Mouse (Mus musculus) lung, postnatal 10 days (tissue): Measurements from ENCODE around the gene Pygl.
A peak's percentile ranks its signal among the peaks of the same experiment; 100 is the strongest.

Experiments used
- DNase-seq: peaks from one replicate; pipeline ENCODE4 v3.0.0; 2021

Gene Pygl

DNA sequence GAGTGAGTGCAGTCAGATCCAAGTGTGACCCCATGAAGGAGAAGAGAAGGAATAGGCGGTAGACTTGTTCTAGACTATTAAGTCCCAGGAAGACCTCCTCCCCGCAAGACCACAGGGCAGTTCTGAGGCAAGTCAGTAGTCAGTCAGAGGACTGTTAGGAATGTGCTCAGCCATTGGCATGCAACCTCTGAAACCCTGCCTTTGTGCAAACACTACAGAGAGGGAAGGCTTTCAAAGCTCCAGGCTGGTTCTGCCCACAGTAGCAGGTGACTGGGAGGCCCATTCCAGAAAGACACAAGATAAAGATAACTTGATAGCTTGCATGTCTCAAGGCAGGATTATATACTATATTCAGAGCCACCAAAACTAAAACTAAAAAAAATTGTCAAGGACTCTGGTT, at the start of gene Pygl:
Gene Pygl (minus strand): TSS at position 195 of the 400 bp plus-strand sequence.
- peak; percentile 25 for DNase-seq

- no peak for DNase-seq
Measured at GRCm38 (mm10) chr12:70280930-70281329, 49.6 kb upstream of the Pygl start.

- DNase-seq = no peak
Measured at GRCm38 (mm10) chr12:70280381-70280780, 49.1 kb upstream of the Pygl start.

- no peak for DNase-seq
Measured at GRCm38 (mm10) chr12:70277071-70277939, 46.0 kb upstream of the Pygl start.

GRCm38 (mm10) chr12:70269724-70270123, 38.4 kb upstream of the Pygl start:
- no peak for DNase-seq

- no peak for DNase-seq
Measured at GRCm38 (mm10) chr12:70267314-70267713, 36.0 kb upstream of the Pygl start.

- no peak for DNase-seq
Measured at GRCm38 (mm10) chr12:70266494-70266931, 35.2 kb upstream of the Pygl start.

DNA sequence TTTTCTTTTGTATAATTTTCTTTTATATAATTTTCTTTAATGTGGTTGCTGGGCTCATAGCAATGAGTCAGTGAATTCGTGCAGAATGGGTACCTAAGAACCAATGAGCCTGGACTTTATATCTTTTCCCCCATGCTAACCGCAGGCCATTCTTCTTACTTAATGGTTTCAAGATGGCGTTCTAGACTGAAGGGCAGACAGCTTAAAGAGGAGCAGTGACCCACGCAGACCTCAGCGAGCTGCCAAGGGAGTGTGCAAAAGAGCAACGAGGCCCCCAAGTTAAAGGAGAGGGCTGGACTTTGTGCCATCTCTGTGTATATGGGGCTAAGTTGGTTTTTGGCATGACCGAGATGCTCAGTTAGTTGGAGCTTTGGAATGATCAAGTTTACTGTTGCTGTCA, 32.4 kb upstream of the Pygl start:
- no peak for DNase-seq

GRCm38 (mm10) chr12:70262271-70262953, 31.1 kb upstream of the Pygl start:
- no peak for DNase-seq

- no peak for DNase-seq
Measured at GRCm38 (mm10) chr12:70251210-70251884, 20.1 kb upstream of the Pygl start.

- no peak for DNase-seq
Measured at GRCm38 (mm10) chr12:70249616-70250157, 18.4 kb upstream of the Pygl start.

DNA sequence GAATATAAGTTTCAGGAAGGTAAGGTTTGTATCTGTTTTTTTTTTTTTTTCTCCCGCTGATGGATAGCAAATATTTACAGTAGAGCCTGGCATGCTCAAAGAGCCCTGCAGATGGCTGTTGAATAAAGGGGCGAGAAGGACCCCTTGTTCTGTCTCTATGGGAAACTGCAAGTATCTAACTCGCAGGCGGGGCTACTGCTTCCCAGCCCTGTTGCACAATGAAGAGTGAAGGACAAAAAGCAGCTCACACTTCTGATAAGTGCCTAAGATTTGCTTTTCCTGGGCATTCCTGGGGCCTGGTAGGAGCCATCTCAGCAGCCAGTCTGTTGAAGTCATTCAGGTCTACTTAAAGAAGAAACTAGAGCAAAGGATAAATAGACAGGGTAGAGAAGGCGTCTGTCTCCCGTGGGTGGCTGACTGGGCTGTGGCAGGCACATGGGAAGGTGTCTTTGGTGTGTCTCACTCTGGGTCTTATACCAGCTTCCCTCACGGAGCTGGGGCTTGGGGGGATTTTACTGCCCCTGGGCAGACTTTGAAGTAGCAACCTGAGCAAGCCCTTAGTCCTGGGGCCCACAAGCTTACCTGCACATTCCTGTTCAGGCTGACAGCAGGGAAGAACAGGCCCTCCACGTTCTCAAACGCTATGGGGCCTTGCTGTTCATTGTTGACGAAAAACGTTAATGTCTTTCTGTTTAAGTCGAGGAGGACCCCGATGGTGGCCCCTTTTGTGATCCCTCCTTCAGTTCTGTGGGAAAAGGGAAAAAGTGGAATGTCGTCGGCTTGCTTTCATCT, 16.6 kb upstream of the Pygl start:
- DNase-seq = no peak

- DNase-seq = no peak
Measured at GRCm38 (mm10) chr12:70242550-70242949, 11.3 kb upstream of the Pygl start.

DNA sequence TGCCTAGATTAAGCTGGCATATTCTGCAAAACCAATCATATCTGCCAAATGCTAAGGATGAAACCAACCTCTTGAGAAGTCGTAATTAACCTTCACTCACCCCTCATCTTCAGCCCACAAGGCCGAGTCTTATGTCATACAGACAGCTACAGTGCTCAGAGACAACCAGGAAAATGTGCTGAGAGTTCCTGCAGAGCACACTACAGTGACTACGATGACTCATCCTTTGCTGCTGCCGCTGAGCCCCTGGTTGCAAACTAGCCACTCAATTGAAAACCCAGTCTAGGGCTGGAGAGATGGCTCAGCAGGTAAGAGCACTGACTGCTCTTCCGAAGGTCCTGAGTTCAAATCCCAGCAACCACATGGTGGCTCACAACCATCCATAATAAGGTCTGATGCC, 8.5 kb upstream of the Pygl start:
- no peak for DNase-seq

- DNase-seq = no peak
Measured at GRCm38 (mm10) chr12:70238604-70239003, 7.3 kb upstream of the Pygl start.

DNA sequence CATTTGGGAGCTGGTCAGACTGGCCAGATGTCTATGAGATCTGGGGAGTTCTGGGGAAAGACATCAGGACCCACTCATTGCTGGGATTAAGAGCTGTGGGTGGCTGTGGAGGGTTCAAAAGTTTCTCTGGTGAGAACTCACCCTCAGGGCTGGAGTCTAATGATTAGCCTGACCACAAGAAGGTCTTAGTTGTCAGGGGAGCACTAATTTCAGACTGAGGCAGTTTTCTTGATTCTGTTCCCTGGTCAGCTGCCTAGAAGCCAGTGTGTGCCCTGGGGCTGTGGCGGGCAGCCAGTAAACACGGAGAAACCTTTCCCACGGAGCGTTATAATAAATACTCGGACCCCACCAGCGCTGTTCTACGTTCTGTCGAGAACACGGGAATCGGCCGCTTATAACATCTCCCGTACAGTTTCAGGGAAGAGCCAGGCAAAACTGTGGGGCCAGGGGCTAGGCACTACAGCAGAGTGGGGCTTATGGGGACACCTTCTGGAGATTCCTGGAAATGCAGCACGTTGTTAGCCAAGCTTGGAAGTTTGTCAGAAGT, 3.7 kb upstream of the Pygl start:
- DNase-seq = peak; percentile 83

GRCm38 (mm10) chr12:70234411-70234810, 3.1 kb upstream of the Pygl start:
- peak; percentile 70 for DNase-seq

DNA sequence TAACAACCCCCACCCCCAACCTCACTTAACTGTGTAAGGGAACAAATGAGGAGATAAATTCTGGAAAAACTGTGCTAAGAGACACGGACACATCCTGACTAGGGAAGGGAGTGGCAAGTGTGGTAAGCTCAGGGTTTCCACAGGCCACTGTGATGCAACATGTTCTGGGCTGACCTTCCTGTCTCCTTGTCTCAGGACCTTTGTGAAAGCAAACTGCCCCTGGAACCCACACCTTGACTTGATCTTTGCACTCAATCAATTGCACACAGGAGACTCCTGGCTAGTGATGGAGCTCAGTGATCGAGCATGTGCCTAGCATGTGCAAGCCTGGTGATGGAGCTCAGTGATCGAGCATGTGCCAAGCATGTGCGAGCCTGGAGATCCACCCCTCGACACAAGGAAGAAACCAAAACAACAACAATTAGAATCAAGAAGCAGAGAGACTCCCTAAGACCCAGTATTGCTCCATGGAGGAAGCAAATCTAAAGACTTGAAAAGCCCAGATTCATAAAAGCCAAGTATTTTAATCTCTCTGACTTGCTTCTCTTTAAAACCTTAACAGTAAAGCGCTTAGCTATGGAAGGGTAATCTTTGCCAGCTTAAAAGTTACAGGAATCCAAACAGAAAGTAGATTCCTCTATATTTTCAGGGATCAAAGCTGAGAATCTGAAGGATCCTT, 2.5 kb upstream of the Pygl start:
- no peak for DNase-seq

GRCm38 (mm10) chr12:70232020-70232544, 794 bp upstream of the Pygl start:
- DNase-seq = no peak

GRCm38 (mm10) chr12:70228155-70228554, 3.1 kb downstream of the Pygl start:
- no peak for DNase-seq
